15 mouse cellular contexts compared by ENCODE assay signal in genomic region chr4:127549018-127549417, GRCm38 (mm10).
DNase-seq lines count a peak whose midpoint lies in the region; ATAC-seq lines count a peak whose summit lies in the region.
"Had no signal": no experiment of that assay in that cellular context is flagged by ENCODE, and none has a peak within 500 bp of the region (broad histone marks: within the 10 kb centered on the region; RNA-seq: fewer than 3 reads in every experiment).

No protein-coding gene starts in this region.

- no peaks in the 10 kb centered on the region for H3K36me3 ChIP-seq in midbrain, embryonic 12.5 days
- H3K36me3 ChIP-seq in midbrain, embryonic 10.5 days, result no peaks in the 10 kb centered on the region
- H3K36me3 ChIP-seq in embryonic facial prominence, embryonic 14.5 days (ENCODE audit: control insufficient read depth, insufficient read depth, low read length), result no peaks in the 10 kb centered on the region
- H3K36me3 ChIP-seq in hindbrain, embryonic 16.5 days (ENCODE audit: control insufficient read depth, insufficient read depth, low read length), result no peaks in the 10 kb centered on the region
- H3K36me3 ChIP-seq in neural tube, embryonic 15.5 days, result no peaks in the 10 kb centered on the region
- H3K36me3 ChIP-seq: stomach, embryonic 15.5 days had no signal

- 0 out of 2 replicates have a peak overlapping the region, but pooled peaks have one; percentile 56 for H3K27ac ChIP-seq in midbrain, embryonic 12.5 days (replicated peaks)
- H3K27ac ChIP-seq in midbrain, embryonic 10.5 days (replicated peaks), result no peak overlapping the region
- H3K27ac ChIP-seq in embryonic facial prominence, embryonic 14.5 days (replicated peaks; ENCODE audit: low read depth, low read length), result no peak overlapping the region
- H3K27ac ChIP-seq in hindbrain, embryonic 16.5 days (ENCODE audit: low read depth, low read length), result no peak overlapping the region
- H3K27ac ChIP-seq in neural tube, embryonic 15.5 days (replicated peaks), result no peak overlapping the region; the same call in 1 of the 2 replicates
- H3K27ac ChIP-seq: heart, adult 2 months; stomach, embryonic 15.5 days had no signal

- peak overlapping the region; percentile 13; the same call in 1 of the 2 replicates for H3K4me2 ChIP-seq in midbrain, embryonic 12.5 days (replicated peaks)
- peak overlapping the region; percentile 23 for H3K4me2 ChIP-seq in embryonic facial prominence, embryonic 14.5 days (ENCODE audit: low read depth, low read length)
- H3K4me2 ChIP-seq in hindbrain, embryonic 16.5 days (ENCODE audit: low read length), result peak overlapping the region; percentile 51; the same call in 1 of the 2 replicates
- H3K4me2 ChIP-seq in neural tube, embryonic 15.5 days, result peak overlapping the region; percentile 51

- H3K4me1 ChIP-seq in midbrain, embryonic 12.5 days, result no peaks in the 10 kb centered on the region
- no peaks in the 10 kb centered on the region for H3K4me1 ChIP-seq in midbrain, embryonic 10.5 days
- H3K4me1 ChIP-seq in embryonic facial prominence, embryonic 14.5 days (ENCODE audit: control insufficient read depth, insufficient read depth, low read length), result no peaks in the 10 kb centered on the region; the same call in 1 of the 2 replicates
- peaks cover 5% of the 10 kb centered on the region for H3K4me1 ChIP-seq in hindbrain, embryonic 16.5 days (ENCODE audit: control insufficient read depth, insufficient read depth, low read depth, low read length)
- H3K4me1 ChIP-seq in neural tube, embryonic 15.5 days, result peaks cover 11% of the 10 kb centered on the region
- H3K4me1 ChIP-seq: megakaryocyte, embryonic 14.5 days; stomach, embryonic 15.5 days had no signal

- no peak overlapping the region for H3K4me3 ChIP-seq in midbrain, embryonic 12.5 days
- H3K4me3 ChIP-seq in midbrain, embryonic 10.5 days, result no peak overlapping the region
- H3K4me3 ChIP-seq in embryonic facial prominence, embryonic 14.5 days (ENCODE audit: low read depth, low read length), result no peak overlapping the region
- H3K4me3 ChIP-seq in hindbrain, embryonic 16.5 days (ENCODE audit: low read length), result no peak overlapping the region
- 0 out of 2 replicates have a peak overlapping the region, but pooled peaks have one; percentile 19 for H3K4me3 ChIP-seq in neural tube, embryonic 15.5 days (replicated peaks)
- H3K4me3 ChIP-seq: heart, adult 2 months had no signal

- H3K9me3 ChIP-seq in midbrain, embryonic 12.5 days, result no peaks in the 10 kb centered on the region
- H3K9me3 ChIP-seq in midbrain, embryonic 10.5 days (replicated peaks), result no peaks in the 10 kb centered on the region
- no peaks in the 10 kb centered on the region for H3K9me3 ChIP-seq in embryonic facial prominence, embryonic 14.5 days (ENCODE audit: control insufficient read depth, low read length)
- H3K9me3 ChIP-seq in hindbrain, embryonic 16.5 days (ENCODE audit: control insufficient read depth, low read length), result no peaks in the 10 kb centered on the region
- H3K9me3 ChIP-seq in neural tube, embryonic 15.5 days (replicated peaks), result no peaks in the 10 kb centered on the region
- H3K9me3 ChIP-seq: stomach, embryonic 15.5 days had no signal

- H3K27me3 ChIP-seq in midbrain, embryonic 12.5 days, result no peaks in the 10 kb centered on the region
- no peaks in the 10 kb centered on the region for H3K27me3 ChIP-seq in midbrain, embryonic 10.5 days (ENCODE audit: low read depth, poor library complexity, severe bottlenecking)
- no peaks in the 10 kb centered on the region for H3K27me3 ChIP-seq in embryonic facial prominence, embryonic 14.5 days (replicated peaks; ENCODE audit: control insufficient read depth, insufficient read depth, low read length)
- H3K27me3 ChIP-seq in hindbrain, embryonic 16.5 days (replicated peaks; ENCODE audit: control insufficient read depth, insufficient read depth, low read length), result no peaks in the 10 kb centered on the region
- H3K27me3 ChIP-seq in neural tube, embryonic 15.5 days (replicated peaks), result no peaks in the 10 kb centered on the region
- H3K27me3 ChIP-seq: megakaryocyte, embryonic 14.5 days; stomach, embryonic 15.5 days had no signal

- no peak for ATAC-seq in midbrain, embryonic 12.5 days (ENCODE audit: low FRiP score, low read depth)
- no peak for ATAC-seq in embryonic facial prominence, embryonic 14.5 days (ENCODE audit: low read depth)
- no peak for ATAC-seq in hindbrain, embryonic 16.5 days
- no peak for ATAC-seq in neural tube, embryonic 15.5 days (ENCODE audit: low FRiP score)

- DNase-seq in midbrain, embryonic 10.5 days (ENCODE audit: low spot score), result no peak
- DNase-seq in embryonic facial prominence, embryonic 14.5 days (ENCODE audit: low spot score), result no peak
- DNase-seq in right cerebral cortex, postnatal 4 days, result no peak
- no peak for DNase-seq in left cerebral cortex, postnatal 14 days (ENCODE audit: low spot score in 2 of 2)
- DNase-seq: cerebellum, adult 9-10 months; kidney, postnatal 10 days; layer of hippocampus, adult 9-11 months; lung, adult 18-20 months; thymus, postnatal 36 days had no signal

- intact Hi-C loops in left cerebral cortex, postnatal 14 days (cut with DNase I), result no loop called here

- no peak overlapping the region for H3K9ac ChIP-seq in midbrain, embryonic 12.5 days (replicated peaks)
- no peak overlapping the region for H3K9ac ChIP-seq in embryonic facial prominence, embryonic 14.5 days (ENCODE audit: low read depth, low read length)
- H3K9ac ChIP-seq in hindbrain, embryonic 16.5 days (ENCODE audit: low read depth, low read length), result no peak overlapping the region
- no peak overlapping the region for H3K9ac ChIP-seq in neural tube, embryonic 15.5 days (replicated peaks)
- H3K9ac ChIP-seq: stomach, embryonic 15.5 days had no signal

- WGBS in midbrain, embryonic 12.5 days, result 54% methylated on average over 6 of the region's 6 CpGs
- whole genome bisulfite sequencing in midbrain, embryonic 10.5 days, result 81% methylated on average over 6 of the region's 6 CpGs
- 37% methylated on average over 6 of the region's 6 CpGs for WGBS in embryonic facial prominence, embryonic 14.5 days
- WGBS in hindbrain, embryonic 16.5 days, result 35% methylated on average over 6 of the region's 6 CpGs
- WGBS in neural tube, embryonic 15.5 days, result 22% methylated on average over 6 of the region's 6 CpGs
